Mouse (Mus musculus): ENCODE measurements at regions not wholly inside any gene's neighbourhood (a gene's known extent, or its start where the extent isn't known, plus 50 kb on each side); places are given as distances from the start of the nearest gene placed in this dataset.

DNA sequence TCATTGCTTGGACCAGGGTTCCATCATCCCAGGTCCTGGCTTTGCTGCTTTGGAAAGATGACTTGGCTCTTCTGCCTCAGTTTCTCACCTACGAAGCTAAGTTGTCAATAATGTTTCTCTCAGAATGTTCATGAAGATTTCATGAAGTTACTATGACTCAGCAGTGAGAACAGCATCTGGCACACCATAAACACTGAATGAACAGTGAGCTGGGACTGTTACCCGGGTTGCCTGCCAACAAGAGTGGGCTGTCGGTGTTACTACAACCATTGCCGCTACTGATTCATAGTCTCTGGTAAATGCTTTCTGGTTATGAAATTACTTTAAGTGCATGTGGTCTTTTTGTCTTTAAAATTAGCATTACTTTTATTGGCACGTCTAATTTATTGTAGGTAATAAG, 352.0 kb upstream of the Shh start:
- H3K4me2 ChIP-seq = no peak overlapping the region
- H3K9me3 ChIP-seq (replicated peaks) = no peaks in the 10 kb centered on the region
- no peaks in the 10 kb centered on the region for H3K27me3 ChIP-seq
- no peaks in the 10 kb centered on the region for H3K4me1 ChIP-seq (replicated peaks)
- no peak overlapping the region for H3K27ac ChIP-seq
- ATAC-seq (replicated peaks; ENCODE audit: insufficient number of reproducible peaks, insufficient read depth, low FRiP score, low read depth) = no peak
- no peak overlapping the region for H3K4me3 ChIP-seq
- WGBS = 86% methylated on average over 5 of the region's 5 CpGs
- no peaks in the 10 kb centered on the region for H3K36me3 ChIP-seq
- no peak overlapping the region for H3K9ac ChIP-seq

DNA sequence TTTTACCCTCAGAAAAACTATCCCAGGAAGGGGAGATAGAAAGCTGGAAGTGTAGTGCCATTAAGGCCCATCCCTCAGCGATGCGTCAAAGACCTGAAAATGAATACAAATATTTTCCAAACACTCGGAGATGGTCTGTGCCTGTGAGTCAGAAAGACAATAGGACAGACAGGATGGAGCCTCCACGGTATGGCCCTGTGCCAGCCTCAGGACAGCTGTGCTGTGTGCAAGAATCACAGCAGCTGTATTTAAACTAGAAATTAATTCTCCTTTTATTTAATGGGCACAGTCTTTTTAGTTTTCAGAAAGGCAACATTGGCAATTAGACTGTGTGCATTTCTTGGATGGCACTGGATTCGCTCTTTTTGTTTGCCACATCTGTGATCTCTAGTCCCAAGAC, 340.9 kb upstream of the Shh start:
- Histone ChIP-seq H3K4me1 (replicated peaks) (no peaks in the 10 kb centered on the region), H3K4me3 (no peak overlapping the region), H3K9ac (no peak overlapping the region), H3K36me3 (no peaks in the 10 kb centered on the region), H3K27ac (no peak overlapping the region), H3K27me3 (no peaks in the 10 kb centered on the region), H3K4me2 (no peak overlapping the region), H3K9me3 (replicated peaks) (no peaks in the 10 kb centered on the region)
- no peak for ATAC-seq (replicated peaks; ENCODE audit: insufficient number of reproducible peaks, insufficient read depth, low FRiP score, low read depth)
- WGBS = 63% methylated on average over 5 of the region's 5 CpGs

DNA sequence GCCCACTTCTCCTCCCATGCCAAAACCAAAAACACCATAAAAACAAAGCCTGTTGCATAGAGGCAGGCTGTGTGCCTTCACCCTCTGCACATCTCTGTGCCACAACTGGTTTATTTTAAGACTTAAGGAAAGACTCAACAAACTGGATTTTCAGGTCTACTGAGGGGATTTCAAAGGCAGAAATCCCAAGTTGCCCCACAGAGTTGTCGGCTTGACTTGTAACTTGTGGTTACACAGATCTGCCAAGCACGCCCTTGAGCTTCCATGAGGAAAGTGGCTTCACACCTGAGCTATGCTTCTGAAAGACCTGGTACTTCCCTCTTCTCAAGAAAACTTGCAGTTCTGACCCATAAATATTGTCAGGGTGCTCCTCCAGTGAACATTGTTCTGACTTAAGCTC, 332.4 kb upstream of the Shh start:
- H3K4me3 ChIP-seq = no peak overlapping the region
- H3K27me3 ChIP-seq = no peaks in the 10 kb centered on the region
- no peak overlapping the region for H3K9ac ChIP-seq
- no peaks in the 10 kb centered on the region for H3K4me1 ChIP-seq (replicated peaks)
- H3K9me3 ChIP-seq (replicated peaks) = no peaks in the 10 kb centered on the region
- WGBS = 77% methylated on average over 2 of the region's 2 CpGs
- H3K4me2 ChIP-seq = no peak overlapping the region
- no peaks in the 10 kb centered on the region for H3K36me3 ChIP-seq
- H3K27ac ChIP-seq = no peak overlapping the region
- ATAC-seq (replicated peaks; ENCODE audit: insufficient number of reproducible peaks, insufficient read depth, low FRiP score, low read depth) = no peak

DNA sequence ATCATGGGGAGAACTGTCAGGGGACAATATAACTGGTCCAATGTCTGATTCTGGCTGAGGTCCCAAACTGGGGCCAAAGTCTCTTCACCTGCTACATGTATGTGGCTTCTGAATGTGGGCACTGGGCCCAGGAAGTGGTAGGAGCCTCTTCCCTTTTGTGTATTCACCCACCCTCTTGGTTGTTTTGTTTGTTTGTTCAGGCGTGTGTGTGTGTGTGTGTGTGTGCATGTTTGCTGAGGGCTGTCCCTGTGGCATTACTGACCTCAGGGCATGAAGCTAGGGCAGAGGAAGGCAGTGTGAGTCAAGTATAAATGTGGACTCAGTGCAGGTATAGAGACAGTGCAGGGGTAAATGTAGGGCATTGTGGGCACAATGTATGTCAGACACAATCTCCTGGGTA, 331.3 kb upstream of the Shh start:
- Histone ChIP-seq H3K4me1 (replicated peaks) (no peaks in the 10 kb centered on the region), H3K4me2 (no peak overlapping the region), H3K9ac (no peak overlapping the region), H3K4me3 (no peak overlapping the region), H3K27me3 (no peaks in the 10 kb centered on the region), H3K27ac (no peak overlapping the region), H3K36me3 (no peaks in the 10 kb centered on the region), H3K9me3 (replicated peaks) (no peaks in the 10 kb centered on the region)
- 77% methylated on average over 1 of the region's 1 CpGs for WGBS
- ATAC-seq (replicated peaks; ENCODE audit: insufficient number of reproducible peaks, insufficient read depth, low FRiP score, low read depth) = no peak

DNA sequence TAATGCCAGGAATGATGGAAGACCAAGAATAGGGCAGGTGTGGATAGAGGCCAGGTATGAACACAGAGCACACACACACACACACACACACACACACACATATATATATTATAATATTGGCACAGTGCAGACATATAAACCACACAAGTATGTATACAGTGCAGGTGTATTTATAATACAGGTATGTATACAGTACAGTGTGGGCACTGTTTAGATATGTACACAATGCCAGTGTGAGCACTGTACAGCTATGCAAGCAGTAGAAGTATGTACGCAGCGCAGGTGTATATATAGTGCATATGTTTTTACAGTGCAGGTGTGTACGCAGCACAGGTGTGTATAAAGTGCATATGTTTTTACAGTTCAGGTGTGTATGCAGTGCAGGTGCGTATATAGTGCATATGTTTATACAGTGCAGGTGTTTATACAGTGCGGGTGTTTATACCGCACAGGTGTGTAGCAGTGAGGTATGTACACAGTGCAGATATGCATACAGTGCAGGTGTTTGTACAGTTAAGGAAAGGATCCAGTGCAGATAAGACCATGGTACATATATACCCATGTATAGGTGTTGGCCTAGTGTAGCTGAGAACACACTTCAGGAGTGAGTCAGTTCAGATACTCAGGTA, 328.2 kb upstream of the Shh start:
- no peaks in the 10 kb centered on the region for H3K9me3 ChIP-seq (replicated peaks)
- H3K36me3 ChIP-seq = no peaks in the 10 kb centered on the region
- no peak overlapping the region for H3K4me3 ChIP-seq
- H3K4me1 ChIP-seq (replicated peaks) = no peaks in the 10 kb centered on the region
- H3K9ac ChIP-seq = no peak overlapping the region
- H3K27me3 ChIP-seq = no peaks in the 10 kb centered on the region
- WGBS = 95% methylated on average over 6 of the region's 6 CpGs
- no peak overlapping the region for H3K4me2 ChIP-seq
- H3K27ac ChIP-seq = no peak overlapping the region
- ATAC-seq (replicated peaks; ENCODE audit: insufficient number of reproducible peaks, insufficient read depth, low FRiP score, low read depth) = no peak; the same call in 1 of the 2 replicates

DNA sequence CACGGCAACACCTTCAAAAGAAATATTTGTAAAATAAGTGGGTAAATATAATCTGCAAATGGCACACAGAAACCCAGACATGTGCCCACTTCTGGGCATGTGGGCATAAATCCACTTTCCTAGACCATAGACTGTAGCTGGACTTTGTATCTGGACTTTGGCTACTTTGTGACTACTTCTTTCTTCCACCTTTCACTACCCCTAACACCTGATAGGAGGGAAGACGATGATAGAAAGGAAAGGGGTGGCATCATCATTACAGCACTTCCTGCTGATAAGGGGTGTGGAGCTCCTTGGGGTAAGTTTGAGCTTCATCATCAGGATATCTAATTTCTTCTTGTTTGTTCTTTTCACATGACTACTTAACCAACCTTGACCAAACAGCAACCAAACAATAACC, 326.7 kb upstream of the Shh start:
- Histone ChIP-seq H3K9ac (no peak overlapping the region), H3K27ac (no peak overlapping the region), H3K36me3 (no peaks in the 10 kb centered on the region), H3K4me1 (replicated peaks) (no peaks in the 10 kb centered on the region), H3K4me2 (no peak overlapping the region), H3K27me3 (no peaks in the 10 kb centered on the region), H3K4me3 (no peak overlapping the region), H3K9me3 (replicated peaks) (no peaks in the 10 kb centered on the region)
- no peak for ATAC-seq (replicated peaks; ENCODE audit: insufficient number of reproducible peaks, insufficient read depth, low FRiP score, low read depth)
- WGBS = 55% methylated on average over 2 of the region's 2 CpGs

DNA sequence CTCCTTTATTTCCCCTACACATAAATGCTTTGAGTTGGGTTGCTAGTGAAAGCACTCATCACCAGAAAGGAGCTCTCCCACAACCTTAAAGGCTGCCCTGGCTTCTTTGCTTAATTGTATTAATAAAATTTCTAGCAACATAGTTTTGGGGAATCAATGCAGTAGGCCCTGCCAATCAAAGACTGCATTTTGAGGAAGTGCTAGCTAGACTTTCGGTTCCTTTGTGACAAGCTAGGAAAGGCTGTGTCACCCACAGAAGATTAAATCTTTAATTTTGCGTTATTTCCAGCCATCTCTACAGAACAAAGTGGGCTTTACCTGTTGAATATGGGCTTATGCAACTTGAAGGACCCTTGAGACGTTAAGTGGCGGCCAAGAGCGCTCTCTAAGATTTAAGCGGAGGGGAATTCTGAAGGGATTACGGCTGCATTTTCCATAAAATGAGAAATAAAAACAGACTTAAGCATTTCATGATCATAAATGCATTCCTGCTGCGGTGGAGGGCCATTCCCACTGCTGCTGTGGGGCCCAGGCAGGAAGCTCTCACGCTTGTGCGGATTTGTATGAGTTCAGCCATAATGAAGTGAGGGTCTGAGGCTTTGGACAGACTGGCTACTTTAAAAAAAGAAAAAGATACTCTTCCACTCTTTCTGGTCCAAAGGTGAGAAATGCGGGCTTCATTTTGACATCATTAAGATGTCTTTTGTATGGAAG, 318.4 kb upstream of the Shh start:
- no peak for ATAC-seq (replicated peaks; ENCODE audit: insufficient number of reproducible peaks, insufficient read depth, low FRiP score, low read depth)
- Histone ChIP-seq H3K27ac (no peak overlapping the region), H3K4me1 (replicated peaks) (no peaks in the 10 kb centered on the region), H3K36me3 (no peaks in the 10 kb centered on the region), H3K4me2 (no peak overlapping the region), H3K9ac (no peak overlapping the region), H3K27me3 (no peaks in the 10 kb centered on the region), H3K9me3 (replicated peaks) (no peaks in the 10 kb centered on the region), H3K4me3 (no peak overlapping the region)
- WGBS = 75% methylated on average over 11 of the region's 11 CpGs

DNA sequence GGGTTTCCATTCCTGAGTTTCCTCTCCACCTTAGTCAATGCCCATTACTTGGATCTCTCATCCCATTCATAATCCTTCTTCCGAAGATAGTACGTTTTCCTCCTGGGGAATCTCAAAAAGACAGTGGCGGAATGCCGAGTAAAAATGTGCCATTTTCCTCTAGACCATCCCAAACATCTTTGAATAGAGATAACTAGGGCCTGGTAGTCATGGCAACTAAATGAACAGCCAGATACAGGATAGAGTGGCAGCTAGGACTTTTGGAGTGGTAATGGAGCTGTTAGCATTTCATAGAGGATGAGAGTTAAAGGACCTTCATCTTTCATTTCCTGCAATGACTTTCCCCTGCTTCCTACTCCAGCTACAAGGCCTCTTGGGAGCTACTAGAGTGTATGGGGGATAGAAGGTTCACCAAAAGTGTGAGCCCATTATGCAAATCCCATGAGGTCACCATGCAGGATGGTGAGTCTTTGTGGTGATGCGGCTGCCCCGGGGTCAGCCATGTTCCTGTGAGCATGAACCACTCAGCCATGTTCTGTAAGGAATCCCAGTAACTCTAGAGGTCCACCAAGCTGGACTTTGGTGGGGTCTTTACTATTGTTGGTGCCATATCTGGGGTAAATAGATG, 317.4 kb upstream of the Shh start:
- H3K9me3 ChIP-seq (replicated peaks) = no peaks in the 10 kb centered on the region
- H3K9ac ChIP-seq = no peak overlapping the region
- H3K4me3 ChIP-seq = no peak overlapping the region
- H3K36me3 ChIP-seq = no peaks in the 10 kb centered on the region
- no peak for ATAC-seq (replicated peaks; ENCODE audit: insufficient number of reproducible peaks, insufficient read depth, low FRiP score, low read depth)
- no peaks in the 10 kb centered on the region for H3K27me3 ChIP-seq
- 84% methylated on average over 6 of the region's 6 CpGs for WGBS
- H3K4me2 ChIP-seq = no peak overlapping the region
- no peaks in the 10 kb centered on the region for H3K4me1 ChIP-seq (replicated peaks)
- no peak overlapping the region for H3K27ac ChIP-seq

DNA sequence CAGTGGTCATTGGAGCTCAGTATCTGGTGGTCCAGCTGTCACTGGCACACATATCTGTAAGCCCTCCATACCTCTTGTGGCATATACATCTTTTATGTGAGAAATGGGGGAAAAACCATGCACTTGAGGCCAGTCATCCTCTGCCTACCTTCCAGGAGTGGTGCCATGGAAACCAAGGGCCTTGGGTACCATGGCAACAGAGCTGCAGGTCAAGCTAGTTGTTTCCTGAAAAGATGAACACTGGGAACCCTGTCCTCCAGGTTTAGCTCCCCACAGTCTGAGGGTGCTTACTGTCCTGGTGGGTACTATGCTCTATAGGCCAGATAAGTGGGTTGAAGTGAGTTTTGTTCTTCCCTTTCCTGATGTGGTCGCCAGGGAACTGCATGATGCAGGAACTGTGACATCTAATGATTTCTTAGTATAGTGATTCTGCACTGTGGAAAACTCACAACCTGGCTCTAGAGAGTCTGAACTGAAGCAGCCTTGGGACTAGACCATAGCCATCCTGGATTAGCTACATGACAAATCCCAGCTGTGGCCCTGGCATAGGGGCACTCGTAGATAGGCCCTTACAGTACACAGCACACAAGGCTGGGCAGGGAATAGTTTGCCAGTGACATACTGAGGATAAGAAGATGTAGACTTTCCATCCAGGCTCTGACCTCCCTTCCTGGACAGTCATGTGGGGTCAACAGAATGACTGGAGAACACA, 308.7 kb upstream of the Shh start:
- 73% methylated on average over 2 of the region's 2 CpGs for WGBS
- Histone ChIP-seq H3K27ac (no peak overlapping the region), H3K36me3 (no peaks in the 10 kb centered on the region), H3K4me1 (replicated peaks) (no peaks in the 10 kb centered on the region), H3K4me2 (no peak overlapping the region), H3K27me3 (no peaks in the 10 kb centered on the region), H3K9ac (no peak overlapping the region), H3K9me3 (replicated peaks) (no peaks in the 10 kb centered on the region), H3K4me3 (no peak overlapping the region)
- ATAC-seq (replicated peaks; ENCODE audit: insufficient number of reproducible peaks, insufficient read depth, low FRiP score, low read depth) = no peak

DNA sequence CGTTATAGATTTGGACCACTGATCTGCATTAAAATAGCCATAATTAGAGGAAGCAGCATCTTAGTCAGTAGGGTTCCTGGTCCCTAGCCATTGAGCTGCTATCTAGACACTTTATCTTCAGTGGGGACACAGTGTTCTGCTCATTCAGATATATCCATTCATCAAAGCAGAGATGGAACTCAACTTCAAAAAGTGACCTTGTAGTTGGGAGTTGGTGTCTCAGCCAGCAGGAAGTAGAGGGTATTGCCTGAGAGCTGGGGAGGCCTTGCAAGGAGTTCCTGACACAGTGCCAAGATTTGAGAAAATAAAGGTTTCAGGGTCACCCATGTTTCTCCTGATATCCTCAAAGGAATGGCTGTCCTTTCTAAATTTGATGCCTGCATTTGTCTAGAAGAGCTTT, 304.7 kb upstream of the Shh start:
- no peak overlapping the region for H3K27ac ChIP-seq
- no peak for ATAC-seq (replicated peaks; ENCODE audit: insufficient number of reproducible peaks, insufficient read depth, low FRiP score, low read depth)
- H3K9ac ChIP-seq = no peak overlapping the region
- H3K4me2 ChIP-seq = no peak overlapping the region
- no peaks in the 10 kb centered on the region for H3K27me3 ChIP-seq
- H3K36me3 ChIP-seq = no peaks in the 10 kb centered on the region
- H3K4me3 ChIP-seq = no peak overlapping the region
- no peaks in the 10 kb centered on the region for H3K4me1 ChIP-seq (replicated peaks)
- WGBS = 82% methylated on average over 1 of the region's 1 CpGs
- no peaks in the 10 kb centered on the region for H3K9me3 ChIP-seq (replicated peaks)

DNA sequence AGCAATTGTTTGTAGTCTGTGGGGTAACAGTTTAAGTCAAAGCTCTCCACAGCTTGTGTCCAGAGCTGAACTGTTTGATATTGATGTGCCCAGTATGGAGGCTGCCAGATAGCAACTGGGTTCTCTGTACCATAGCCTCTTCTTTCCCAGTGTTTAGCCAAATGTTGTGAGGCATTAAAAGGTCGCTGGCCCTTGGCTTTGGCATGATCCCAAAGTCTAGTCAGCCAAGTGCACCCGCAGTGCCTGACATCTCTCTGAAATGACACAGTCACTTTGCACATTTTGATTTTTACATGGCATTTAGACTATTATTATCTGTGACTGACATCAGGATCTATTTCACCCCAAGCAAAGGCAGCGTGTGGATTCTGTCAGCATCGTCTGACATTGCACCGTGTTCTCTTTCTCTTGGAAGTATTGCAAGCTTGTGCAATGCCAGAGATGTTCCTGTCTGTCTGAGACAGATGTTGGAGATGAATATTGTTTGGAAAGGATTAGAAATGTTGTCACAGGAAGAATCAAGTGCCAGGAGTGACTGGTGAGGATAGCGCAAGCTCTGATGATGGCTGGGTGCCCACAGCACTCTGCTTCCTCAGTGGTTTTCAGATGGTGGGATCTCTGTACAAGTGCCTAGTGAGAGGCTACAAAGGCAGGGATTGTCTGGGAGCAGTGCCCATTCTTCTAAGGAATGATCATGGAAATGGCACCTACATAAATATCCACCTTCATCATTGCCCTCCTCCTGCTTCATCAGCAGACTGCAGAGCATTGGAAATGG, 289.3 kb upstream of the Shh start:
- no peaks in the 10 kb centered on the region for H3K27me3 ChIP-seq
- H3K9ac ChIP-seq = no peak overlapping the region
- 77% methylated on average over 6 of the region's 6 CpGs for WGBS
- H3K36me3 ChIP-seq = no peaks in the 10 kb centered on the region
- H3K4me2 ChIP-seq = no peak overlapping the region
- H3K4me1 ChIP-seq (replicated peaks) = no peaks in the 10 kb centered on the region
- ATAC-seq (replicated peaks; ENCODE audit: insufficient number of reproducible peaks, insufficient read depth, low FRiP score, low read depth) = no peak
- H3K9me3 ChIP-seq (replicated peaks) = no peaks in the 10 kb centered on the region
- no peak overlapping the region for H3K27ac ChIP-seq
- H3K4me3 ChIP-seq = no peak overlapping the region

Data from heart, embryonic 15.5 days (tissue).